Mouse (Mus musculus) inflammation-experienced regulatory T-cells, adult 6 months (primary cell): ENCODE measurements around the gene Ubl4b. TPM values are rescaled to one million over a fixed set of nuclear protein-coding genes. Genes with fewer than 3 reads are reported as not detected.

Experiments
- ATAC-seq: one replicate; pipeline ENCODE4 v1.8.0; 2017
- polyA plus RNA-seq, 3 experiments: library from polyadenylated mRNA; unstranded; fragments of 100-300 nt; shearing (Covaris generic); gene quantifications; one replicate each; pipeline ENCODE4 v1.2.1; 2017

Ubl4b gene
- not detected for polyA plus RNA-seq

DNA sequence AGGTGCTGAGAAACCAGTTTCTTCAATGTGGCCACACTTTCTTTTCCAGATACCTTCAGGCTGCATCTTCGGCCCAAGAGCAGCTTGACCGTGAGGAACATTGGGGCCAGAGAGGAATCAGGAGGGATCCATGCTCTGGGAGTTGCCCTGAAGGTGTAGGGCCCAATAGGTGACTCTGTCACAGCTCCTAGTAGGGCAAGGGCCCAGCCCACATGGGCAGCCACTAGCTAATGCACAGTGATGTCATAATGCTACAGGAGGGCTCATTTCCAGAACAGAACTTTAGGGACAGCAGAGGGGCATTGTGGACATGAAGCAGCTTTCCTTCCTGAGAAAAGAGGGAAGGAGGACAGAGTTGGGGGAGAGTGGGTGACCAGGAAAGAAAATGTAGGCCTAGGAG lies at the start of gene Ubl4b:
TSS of gene Ubl4b (minus strand) at position 232 of the 400 bp plus-strand sequence.
- no peak for ATAC-seq

DNA sequence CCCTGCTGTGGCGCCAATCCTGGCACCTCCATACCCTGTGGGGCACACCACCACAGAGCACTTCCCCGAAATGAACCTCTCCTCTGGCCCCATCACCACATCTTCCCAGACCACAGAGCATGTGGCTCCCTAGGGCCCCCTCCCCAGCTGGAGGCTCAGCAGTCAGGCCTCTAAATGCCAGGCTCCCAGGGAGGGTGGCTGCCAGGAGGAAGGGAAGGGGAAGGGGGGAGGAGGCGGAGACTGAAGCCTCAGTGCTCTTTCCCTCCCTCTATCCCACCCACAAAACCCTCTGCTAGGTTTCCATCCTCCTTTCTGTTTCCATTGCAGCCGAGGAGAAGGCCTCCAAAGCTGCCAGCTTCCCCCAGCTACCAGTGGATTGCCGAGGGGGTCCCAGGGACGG lies 45.3 kb upstream of the Ubl4b start:
- no peak for ATAC-seq

- no peak for ATAC-seq
Observed at GRCm38 (mm10) chr3:107597586-107598389, 42.9 kb upstream of the Ubl4b start.

DNA sequence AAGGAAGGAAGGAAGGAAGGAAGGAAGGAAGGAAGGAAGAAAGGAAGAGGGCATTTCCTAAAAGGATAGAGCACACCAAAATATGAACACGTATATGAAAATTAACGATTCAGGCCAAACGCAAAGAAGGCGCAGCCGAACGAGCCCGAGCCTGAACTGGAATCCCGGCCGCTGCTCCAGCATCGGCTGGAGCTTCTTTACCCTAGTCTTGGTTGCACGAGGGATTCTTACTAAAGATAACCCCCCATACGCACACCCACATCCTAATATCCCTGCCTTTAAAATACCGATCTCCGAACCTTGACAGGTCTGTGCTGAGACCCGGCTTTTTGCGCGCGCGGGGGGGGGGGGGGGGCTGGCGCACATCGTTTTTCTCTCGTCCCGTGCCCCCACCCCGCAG lies 42.3 kb upstream of the Ubl4b start:
- ATAC-seq, result no peak

GRCm38 (mm10) chr3:107596559-107596958 lies 41.7 kb upstream of the Ubl4b start:
- ATAC-seq, result no peak

DNA sequence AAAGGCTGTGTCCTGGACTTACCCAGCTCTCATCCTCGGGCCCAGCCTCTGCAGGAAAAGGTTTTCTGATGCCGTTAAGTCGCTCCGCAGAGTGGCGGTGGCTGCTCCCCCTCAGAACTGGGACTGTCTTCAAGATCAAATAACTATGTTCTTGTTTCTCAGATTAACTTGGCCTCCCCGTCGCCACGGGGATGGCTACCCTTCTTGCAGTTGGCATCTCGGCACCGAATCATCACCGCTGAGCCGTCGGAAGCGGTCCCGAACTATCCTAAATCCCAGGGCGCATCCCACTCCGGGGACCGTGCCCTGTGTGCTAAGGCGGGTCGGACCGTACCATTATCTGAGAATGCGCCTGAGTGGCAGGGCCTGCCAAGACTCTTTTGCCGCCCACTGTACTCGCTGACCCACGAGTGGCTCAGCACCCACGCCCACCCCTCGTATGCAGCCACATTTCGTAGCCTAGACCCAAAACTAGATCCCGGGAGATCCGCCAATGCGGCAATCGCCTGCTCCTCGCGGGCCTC lies 41.1 kb upstream of the Ubl4b start:
- no peak for ATAC-seq

DNA sequence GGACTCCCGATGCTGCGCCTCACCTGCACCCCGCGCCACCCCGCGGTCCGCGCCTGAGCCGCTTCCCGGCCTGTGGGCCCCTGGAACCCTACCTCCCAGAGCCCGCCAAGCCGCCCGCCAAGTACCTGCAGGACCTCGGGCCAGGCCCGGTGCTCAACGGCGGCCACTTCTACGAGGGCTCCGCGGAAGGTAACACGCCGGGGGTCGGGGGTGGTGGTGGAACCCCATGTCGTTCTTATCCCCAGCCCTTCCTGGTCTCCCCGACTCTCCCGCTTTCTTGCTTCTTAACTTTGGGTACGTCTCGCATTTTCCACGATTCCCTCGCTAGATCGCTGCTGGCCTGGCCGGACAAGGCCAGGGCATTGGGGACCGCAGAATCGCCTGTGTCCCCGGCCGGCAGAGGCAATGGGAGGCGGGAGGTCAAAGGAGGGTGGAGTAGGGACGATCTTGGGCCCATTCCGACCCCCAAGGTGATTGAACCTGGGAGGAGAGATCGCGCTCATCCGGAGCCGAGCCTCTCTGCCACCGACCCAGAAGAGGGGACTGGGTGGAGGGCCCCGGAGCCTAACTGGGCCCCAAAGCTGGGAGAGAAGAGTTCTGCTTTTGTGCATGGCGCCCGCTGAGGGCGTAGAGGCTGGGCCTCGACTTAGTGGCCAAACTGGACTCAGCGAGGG lies 40.5 kb upstream of the Ubl4b start:
- no peak for ATAC-seq

GRCm38 (mm10) chr3:107594662-107595263 lies 39.9 kb upstream of the Ubl4b start, which contains the start of gene Alx3:
Alx3 (plus strand) TSS chr3:107595031.
- ATAC-seq, result no peak

GRCm38 (mm10) chr3:107593632-107594031 lies 38.8 kb upstream of the Ubl4b start:
- no peak for ATAC-seq

GRCm38 (mm10) chr3:107591612-107592011 lies 36.7 kb upstream of the Ubl4b start:
- no peak for ATAC-seq

DNA sequence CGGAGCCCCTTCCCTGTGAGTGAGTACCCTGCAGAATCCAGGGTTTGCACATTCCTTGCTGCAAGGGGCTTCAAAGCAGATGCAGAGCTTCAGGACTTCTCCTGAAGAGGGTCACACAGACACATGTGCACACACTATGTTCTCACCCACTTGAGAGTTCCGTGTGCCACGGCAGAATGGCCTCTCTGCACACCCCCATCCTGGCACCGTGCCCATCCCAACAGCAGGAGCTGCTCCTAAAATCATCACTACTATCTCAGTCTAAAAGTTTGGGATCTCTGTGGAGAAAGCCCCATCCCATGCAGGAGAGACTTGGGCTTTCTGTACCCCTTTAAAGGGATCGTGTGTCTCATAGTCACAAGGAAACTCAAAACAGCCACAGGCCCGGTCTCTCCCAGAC lies 31.6 kb upstream of the Ubl4b start:
- ATAC-seq, result no peak

- no peak for ATAC-seq
Observed at GRCm38 (mm10) chr3:107583893-107584292, 29.0 kb upstream of the Ubl4b start.

GRCm38 (mm10) chr3:107582875-107583767 lies 28.2 kb upstream of the Ubl4b start:
- ATAC-seq, result no peak

DNA sequence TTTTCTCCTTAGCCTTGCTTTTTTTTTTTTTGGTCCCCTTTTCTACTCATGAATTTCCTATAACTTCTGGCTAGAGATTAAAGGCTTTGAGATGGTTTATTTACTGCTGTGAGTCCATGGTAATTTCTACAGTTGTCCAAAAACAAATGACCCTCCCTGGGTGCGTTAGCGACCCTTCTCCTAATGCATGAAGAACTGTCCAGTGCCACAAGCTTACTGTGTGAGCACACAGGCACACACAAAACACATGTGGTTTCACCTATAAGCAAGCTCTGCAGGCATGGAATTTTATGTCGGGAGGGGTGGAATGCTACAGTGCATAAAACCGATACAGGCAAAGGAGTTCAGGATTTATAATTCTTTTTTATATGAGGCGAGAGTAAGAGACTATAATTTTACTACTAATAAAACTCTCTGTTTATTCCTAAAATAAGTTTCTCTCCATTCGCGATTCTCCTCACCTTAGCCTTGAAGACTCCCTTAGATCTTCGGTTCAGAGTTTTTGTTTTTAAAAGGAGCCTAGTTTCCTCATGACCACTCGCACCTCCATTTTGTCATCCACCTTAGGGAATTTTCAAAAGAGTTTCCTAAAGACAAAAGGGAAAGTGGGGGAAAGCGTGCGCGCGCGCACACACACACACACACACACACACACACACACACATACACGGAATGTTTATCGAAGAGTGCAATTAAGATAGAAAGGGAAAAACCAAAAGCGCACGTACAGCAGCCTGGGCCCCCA lies 27.4 kb upstream of the Ubl4b start:
- ATAC-seq, result no peak

- ATAC-seq, result no peak
Observed at GRCm38 (mm10) chr3:107581103-107582010, 26.5 kb upstream of the Ubl4b start.

DNA sequence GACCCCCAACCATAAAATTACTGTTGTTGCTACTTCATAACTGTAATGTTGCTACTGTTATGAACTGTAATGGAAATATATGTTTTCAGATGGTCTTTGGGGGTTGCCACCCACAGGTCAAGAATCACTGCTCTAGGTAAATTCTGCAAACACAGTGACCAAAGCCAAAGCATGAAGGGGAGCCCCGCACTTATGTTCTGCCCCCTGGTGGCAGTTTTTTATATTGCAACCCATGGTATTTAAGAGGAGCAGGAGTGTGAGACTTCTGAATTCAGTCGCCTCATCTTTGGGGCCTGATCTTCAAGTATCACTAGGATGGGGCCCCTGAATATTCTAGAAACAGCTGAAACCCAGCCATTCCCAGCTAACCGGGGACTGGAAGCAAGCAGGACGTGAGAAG lies 24.6 kb upstream of the Ubl4b start:
- no peak for ATAC-seq

GRCm38 (mm10) chr3:107577810-107578390 lies 23.0 kb upstream of the Ubl4b start:
- no peak for ATAC-seq

DNA sequence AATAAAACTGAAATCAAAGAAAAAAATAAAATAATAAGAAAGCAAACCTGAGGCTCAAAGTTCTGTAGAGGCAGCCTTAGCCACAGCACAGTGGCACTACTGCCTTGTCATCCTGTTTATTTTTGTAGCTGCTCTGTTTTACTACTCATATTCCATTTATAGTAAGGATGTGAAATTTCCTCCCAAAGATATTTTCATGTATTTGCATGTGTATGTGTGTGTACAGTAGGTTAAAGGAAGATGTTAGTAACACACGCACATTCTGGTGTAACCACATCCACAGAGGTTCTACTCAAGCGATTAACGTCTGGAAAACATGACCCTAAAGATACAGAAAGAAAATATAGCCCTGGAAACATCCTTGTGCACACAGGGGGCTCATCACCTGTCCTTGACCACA lies 21.9 kb upstream of the Ubl4b start:
- no peak for ATAC-seq

DNA sequence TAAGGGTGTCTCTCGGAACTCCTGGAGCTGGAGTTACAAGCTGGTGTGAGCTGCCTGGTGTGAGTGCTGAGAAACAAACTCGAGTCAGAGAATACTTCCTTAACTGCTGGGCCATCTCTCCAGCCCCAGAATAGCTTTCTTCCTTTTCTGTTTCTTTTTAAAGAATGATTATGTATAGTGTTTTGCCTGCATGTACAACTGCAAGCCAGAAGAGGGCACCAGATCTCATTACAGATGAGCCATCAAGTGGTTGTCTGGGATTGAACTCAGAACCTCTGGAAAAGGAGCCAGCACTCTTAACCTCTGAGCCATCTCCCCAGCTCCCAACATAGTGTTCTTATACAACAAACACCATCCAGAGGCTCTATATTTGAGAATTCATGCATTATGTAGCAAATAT lies 16.3 kb upstream of the Ubl4b start:
- no peak for ATAC-seq

GRCm38 (mm10) chr3:107568721-107569120 lies 13.8 kb upstream of the Ubl4b start:
- no peak for ATAC-seq
